Mouse (Mus musculus): ENCODE measurements at regions not wholly inside any gene's neighbourhood (a gene's known extent, or its start where the extent isn't known, plus 50 kb on each side); places are given as distances from the start of the nearest gene placed in this dataset.
"Not testable (repeated sequence)": the region's sequence is repeated elsewhere in the genome, so short reads cannot be mapped to it uniquely, and the experiment has no call there.

DNA sequence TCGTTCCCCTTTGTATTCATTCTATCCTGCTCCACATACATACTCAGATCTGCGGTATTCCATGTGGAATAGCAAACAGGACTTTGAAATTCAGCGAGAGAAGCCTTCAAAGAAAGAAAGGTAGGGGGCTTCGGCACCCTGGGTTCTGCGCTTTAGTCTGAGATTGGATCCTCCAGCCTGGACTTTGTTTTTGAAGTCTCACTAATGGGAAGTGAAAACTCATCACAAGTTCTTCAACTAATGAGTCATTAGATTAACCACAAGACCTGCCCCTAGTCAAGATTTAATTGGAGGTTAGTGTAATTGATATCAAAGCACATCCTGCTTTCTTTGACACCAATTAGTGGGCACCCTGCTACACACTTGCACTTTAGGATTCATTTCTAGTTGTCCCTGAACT lies 492.5 kb upstream of the Zfp960 start:
- DNase-seq (ENCODE audit: low spot score in 2 of 2), result no peak

DNA sequence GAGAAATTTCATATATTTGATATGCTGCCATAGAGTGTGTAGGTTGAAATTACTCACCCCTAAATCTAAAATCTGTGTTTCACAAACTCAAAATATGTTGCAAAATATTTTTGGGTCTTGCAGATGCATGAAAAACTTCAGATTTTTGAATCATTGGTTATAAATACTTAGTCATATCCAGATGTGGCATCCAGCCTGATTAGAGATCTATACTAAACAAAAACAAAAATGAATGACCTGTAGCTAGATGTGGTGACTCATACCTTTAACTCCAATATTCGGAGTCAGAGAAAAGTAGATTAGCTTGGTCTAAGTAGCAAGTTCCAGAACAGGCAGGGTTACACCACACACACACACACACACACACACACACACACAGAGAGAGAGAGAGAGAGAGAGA lies 475.1 kb upstream of the Zfp960 start:
- DNase-seq (ENCODE audit: low spot score in 2 of 2), result no peak

DNA sequence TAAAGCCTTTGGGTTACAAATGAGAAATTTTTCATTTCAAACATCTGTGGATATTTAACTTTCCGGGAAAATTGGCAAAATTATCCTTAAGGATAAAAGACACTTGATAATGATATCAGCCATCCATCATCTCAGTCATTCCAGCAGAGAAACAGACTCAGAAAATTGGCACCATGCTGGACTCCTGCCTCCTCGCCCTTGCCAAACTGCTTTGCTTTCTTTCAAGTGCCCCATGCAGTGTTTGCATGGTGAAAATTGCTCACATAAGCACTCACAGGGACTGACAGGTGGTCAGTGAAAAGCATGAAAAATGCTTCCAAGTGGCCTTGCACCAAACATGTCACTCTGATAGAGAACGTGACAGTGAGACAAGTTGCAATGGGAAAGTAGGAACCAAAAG lies 464.2 kb upstream of the Zfp960 start:
- DNase-seq (ENCODE audit: low spot score in 2 of 2), result no peak

DNA sequence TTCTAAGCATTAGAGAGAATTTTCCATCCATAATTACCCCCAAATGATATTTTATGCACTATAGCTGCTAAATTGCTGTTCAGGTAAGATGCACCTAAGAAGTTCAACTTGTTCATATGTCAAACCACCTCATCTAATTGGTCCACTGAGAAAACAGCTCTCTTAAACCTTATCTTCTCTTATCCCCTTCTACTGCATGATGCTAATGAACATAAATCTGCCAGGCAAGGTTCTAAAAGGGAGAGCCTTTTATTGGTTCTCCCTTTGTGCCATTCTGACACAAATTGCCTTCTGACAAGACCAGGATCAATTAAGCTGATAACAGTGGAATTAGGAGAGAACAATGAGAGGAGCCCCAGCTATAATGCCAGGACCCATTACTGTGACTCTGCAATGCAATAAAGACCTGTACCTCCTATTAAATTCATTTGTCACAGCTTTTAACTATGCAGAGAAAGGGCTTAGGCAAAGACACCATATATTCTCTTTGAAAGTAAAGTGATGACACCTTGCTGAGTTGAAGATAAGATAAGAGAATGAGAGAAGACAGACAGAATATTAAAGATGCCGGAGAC lies 451.4 kb upstream of the Zfp960 start:
- DNase-seq (ENCODE audit: low spot score in 2 of 2), result no peak

DNA sequence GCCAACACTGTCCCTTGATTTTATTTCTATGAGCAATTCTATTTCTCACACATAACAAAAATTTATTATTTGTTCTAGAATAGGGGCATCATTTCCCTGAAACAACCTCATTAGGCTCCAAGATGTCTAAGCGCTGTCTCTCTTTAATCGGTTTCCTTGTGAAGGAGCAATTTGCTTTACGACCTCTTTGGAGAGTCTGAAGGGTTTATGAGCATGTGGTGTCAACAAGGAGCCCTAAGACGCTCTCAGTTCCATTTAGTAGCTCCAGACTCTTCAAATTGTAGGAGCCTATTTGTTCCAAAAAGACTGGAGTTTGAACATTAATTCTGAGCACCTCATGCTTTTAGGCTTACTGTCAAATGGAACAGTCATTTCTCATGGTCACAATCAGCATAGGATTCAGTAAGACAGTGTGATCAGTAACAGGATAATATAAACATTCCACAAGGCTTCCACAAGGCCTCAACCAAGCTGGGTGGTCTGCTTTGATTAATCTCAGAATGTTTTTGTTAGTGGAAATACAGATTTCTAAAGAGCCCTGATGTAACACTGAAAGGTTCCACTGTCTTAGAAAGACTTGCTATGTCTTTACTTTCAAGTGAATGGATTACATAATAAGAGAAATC lies 441.9 kb upstream of the Zfp960 start:
- no peak for DNase-seq (ENCODE audit: low spot score in 2 of 2)

DNA sequence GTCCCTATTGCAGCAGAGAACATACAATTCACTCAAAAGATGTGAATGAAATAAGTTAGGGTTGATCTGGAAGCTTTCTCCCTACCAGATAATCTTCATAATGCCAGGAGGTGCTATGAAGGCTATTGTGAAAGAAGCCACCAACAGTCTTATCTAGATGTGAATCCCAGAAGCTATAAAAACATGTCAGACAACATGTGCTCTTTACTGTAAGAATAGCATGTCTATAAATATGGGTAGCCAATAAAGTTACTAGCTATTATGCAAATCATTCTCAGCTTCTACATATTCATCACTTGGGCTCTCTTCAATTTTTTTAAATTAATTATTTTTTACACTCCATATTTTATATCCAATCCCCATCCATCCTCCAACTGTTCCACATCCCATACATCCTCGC lies 434.1 kb upstream of the Zfp960 start:
- no peak for DNase-seq (ENCODE audit: low spot score in 2 of 2)

DNA sequence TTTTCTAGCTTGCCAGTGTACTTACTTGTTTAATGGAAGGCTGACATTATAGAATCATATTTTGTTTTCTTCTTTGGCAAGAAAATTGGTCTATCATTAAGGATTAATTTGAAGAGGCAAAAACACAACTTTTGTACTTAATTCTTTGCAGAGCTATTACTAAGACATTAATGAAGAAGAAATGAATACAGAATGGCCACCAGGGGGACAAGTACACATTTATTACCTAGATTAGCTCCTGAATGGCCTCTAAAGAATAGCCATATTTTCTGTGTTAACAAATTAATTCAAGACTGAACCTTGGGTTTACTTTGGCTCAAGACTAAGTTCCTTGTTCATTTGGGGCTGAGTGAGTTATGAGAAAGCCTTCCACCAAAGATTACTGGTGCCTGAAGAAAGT lies 430.5 kb upstream of the Zfp960 start:
- no peak for DNase-seq (ENCODE audit: low spot score in 2 of 2)

DNA sequence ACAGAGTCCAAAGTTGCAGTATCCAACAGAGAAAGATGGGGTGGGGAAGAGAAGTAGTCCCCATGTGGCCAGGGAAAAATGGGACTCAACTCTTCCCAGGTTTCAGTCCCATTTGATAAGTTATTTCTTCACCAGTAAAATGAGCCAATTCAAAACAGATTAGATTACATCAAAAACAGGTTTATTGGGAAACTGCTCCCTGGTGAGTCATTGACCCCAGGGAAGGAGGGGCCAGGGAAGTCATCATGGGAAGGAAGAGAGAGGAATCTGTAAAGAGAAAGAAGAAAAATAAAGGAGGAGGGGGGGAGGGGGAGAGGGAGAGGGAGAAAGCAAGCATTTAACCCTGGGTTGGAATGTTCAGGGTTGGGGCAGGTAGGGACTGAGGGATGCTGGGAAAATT lies 426.4 kb upstream of the Zfp960 start:
- DNase-seq (ENCODE audit: low spot score in 2 of 2), result no peak

DNA sequence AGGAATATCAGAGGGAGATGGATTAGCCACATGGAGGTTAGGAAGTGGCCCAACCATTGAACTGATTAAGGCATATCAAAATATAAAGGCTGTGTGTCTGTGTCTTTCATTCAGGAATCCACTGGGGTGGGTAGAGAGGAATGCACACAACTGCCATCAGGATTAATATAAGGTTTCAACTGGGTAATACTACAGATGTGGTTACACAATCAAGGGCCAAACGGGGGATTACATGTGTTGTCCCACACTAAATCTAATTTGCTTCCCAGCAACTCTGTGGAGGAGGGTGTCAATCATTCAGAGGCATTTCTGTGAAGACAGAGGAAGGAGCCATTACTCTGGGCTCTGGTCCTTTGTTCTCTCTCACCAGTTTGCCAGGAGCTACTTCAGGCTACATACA lies 416.0 kb upstream of the Zfp960 start:
- DNase-seq (ENCODE audit: low spot score in 2 of 2), result no peak

DNA sequence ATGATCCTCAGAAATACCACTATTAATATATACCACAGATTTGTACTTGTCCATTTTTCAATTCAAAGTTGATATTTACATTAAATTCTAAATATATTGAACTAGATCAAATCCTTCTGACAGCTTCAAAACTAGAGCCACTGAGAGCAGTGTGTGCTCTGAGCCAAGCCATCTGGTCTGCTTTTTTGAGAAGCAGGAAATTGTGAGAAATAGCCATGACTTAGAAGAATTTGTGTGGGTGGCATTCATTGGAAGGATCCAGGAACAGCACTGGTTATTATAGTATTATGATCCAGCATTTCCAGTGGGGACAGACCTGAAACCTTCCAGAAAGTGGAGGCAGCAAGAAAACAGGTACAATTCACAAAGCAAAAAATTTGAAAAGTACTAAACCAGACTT lies 398.7 kb upstream of the Zfp960 start:
- peak in 1 of 2 experiments; percentile 3 for DNase-seq (ENCODE audit: low spot score in 2 of 2)

DNA sequence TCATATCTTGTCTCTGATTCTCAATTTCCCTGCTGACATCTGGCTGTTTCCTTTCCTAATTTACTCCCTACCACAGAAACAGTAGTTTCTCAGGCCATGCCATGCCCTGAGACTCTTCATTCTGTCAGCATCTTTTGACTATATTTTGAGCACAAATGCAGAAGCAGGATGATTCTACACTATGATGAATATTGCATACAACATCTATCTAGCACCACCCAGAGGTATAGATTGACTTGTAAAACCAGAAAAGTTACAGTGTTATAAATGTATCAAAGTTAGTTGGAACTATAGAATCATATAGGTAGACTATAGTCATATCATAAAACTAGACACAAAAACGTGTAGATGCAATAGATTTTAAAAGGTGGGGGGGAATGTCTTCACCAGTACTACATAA lies 396.3 kb upstream of the Zfp960 start:
- no peak for DNase-seq (ENCODE audit: low spot score in 2 of 2)

DNA sequence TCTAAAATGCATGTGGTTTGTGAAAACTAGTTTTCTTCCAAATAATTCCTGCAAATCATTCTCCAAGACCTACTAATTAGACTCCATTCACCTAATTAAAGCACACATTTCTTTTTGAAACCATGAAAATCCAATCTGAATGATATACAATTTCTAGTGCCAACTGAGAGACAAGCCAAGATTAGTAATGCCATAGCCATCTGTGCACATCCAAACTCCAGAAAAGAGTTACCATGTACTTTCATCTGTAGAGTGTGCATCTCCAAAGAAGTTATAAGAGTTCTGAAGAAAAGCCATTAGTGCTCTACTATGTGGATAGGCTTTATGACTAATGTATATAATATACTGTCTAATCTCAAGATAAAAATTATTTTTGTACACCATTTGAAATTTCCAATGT lies 359.7 kb upstream of the Zfp960 start:
- DNase-seq (ENCODE audit: low spot score in 2 of 2), result no peak

DNA sequence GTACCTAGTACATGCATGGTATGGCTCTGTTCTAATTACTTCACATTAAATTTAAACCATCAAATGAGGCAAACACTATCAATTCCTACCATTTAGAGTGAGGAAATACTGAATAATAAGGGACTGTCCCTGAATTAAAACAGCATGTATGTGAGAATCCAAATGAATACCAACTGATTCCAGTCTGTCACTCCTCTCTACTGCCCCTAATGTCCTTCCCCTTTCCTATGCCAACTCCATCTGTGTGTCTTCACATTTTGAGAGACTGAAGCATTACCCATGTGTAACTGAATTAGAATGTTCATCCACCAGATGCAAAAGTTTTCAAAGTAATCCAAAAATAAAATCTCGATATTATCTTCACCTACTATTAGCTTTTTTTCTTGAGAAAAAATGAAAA lies 358.0 kb upstream of the Zfp960 start:
- no peak for DNase-seq (ENCODE audit: low spot score in 2 of 2)

DNA sequence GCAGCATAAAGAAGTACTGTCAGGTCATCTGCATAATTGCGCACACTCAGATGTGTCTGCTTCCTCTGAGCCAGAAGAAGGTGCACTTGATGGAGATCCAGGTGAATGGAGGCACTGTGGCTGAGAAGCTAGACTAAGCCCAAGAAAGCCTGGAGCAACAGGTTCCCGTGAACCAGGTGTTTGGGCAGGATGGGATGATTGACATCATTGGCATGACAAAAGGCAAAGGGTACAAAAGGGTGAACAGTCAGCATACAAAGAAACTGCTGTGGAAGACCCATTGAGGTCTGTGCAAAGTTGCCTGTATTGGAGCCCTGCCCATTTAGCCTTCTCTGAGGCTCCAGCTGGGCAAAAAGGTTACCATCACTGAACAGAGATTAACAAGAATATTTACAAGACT lies 337.0 kb upstream of the Zfp960 start:
- no peak for DNase-seq (ENCODE audit: low spot score in 2 of 2)

DNA sequence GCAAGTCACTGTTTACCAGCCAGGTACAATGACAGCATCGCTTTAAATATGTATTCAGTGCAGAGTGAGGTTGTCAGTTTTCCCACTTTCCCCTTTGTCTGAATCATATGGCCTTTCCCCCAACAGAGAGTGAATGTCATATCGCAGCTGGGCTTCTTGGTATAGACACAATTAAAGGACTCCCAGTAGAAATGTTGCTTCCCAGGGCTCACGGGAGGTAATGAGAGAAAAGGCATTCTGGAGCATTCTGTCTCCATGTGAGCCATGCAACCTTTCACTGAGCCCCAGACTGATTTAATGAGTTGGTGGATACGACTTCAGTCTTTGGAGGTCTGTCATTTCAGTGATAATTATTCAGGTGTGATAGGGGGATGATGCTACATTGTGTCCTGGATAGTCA lies 310.8 kb upstream of the Zfp960 start:
- no peak for DNase-seq (ENCODE audit: low spot score in 2 of 2)

DNA sequence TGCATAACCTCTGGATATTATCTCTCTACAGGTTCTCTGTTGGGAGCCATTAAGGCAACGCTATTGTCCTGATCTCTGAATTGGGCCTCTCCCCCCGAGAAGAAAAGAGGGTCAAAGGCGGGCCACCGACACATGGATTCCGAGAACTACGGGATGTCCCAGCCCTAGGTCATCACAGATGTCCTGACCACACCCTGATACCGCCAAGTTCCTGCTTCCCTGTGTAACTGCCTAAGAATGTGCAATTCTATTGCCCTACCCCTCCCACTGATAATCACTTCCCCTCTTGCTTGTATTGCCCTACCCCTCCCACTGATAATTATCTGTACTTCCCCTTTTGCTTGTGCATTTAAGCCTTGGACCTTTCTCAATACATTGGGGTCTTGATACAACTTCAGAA lies 293.3 kb upstream of the Zfp960 start:
- not testable (repeated sequence) for DNase-seq (ENCODE audit: low spot score in 2 of 2)

DNA sequence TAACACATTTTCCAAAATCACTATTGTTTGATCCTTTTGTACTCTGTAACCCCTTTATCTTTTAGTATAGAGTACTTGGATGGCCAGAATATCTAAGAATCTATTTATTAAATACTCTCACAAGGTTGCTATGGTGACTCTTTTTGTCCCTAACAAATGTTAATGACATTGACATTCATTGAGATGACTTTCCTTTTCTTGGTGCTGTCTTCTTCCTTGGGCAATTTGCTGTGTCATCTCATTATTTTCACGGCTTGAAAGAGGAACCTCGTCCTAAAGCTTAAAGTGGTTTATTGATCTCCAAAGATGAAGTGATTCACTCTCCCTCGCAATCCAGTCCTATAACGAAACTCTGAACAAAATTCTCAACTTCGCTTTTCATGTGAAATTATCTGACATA lies 265.6 kb upstream of the Zfp960 start:
- no peak for DNase-seq (ENCODE audit: low spot score in 2 of 2)

DNA sequence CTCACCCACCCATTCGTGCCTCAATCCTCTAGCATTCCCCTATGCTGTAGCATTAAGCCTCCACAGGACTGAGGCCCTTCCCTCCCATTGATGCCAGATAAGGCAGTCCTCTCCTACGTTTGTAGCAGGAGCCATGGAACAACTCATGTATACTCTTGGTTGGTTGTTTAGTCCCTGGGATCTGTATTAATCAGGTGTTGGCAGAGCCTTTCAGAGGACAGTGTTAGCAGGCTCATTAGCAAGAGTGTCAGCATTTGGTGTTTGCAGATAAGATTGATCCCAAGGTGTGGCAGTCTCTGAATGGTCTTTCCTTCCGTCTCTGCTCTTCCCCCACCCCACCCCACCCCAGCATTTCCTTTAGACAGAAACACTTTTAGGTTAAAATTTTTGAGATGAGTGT lies 258.9 kb upstream of the Zfp960 start:
- no peak for DNase-seq (ENCODE audit: low spot score in 2 of 2)

DNA sequence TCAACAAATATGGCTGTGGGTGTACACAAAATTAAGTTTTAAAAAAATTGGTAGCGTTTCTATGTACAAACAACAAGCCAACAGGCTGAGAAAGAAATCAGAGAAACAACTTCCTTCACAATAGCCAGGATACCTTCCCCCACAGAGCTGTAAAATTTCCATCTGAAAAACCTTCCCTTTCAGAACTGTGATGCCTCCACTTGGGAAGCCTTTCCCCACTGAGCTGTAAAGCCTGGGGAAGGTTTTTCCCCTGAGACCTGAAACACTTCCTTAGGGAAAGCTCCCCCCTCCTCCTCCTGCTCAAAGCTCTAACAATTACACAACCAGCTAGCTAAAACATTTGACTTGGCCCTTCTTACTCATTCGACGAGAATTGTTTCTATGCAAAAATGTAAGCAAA lies 245.5 kb upstream of the Zfp960 start:
- no peak for DNase-seq (ENCODE audit: low spot score in 2 of 2)

DNA sequence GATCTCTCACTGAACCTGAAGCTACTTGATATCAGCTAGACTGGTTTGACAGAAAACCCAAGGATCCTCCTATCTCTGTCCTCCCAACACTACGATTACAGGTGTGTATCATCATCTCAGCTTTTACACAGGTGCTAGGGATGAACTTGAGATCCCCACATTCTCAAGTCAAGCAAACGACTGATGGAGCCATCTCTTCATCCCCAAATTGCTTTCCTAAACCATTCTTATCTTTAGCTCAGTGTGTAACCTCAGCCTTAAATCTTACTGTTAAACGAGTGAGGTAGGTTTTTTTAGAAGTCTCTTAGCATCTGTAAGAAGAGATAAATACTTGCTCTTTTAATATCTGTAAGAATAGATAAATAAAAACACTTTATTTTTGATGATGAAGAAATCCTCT lies 242.2 kb upstream of the Zfp960 start:
- DNase-seq (ENCODE audit: low spot score in 2 of 2), result no peak

DNA sequence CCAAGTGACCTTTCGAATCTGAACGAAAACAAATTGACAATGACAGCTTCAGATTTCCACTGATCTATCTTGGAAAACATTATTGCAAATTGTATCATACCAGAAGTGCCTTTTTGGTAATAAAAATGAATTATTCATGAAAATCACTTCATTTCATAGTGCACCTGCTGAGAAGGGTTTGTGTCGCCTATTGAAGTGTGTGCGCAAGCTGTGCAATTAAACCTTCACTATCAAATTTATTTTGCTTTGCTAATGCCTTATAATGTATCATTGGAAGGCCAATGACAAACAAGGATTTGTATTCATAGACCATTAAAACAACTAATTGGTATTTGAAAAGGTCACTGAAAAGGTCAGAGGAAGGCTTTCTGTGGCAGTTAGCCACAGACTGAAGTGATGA lies 224.8 kb upstream of the Zfp960 start:
- no peak for DNase-seq (ENCODE audit: low spot score in 2 of 2)

DNA sequence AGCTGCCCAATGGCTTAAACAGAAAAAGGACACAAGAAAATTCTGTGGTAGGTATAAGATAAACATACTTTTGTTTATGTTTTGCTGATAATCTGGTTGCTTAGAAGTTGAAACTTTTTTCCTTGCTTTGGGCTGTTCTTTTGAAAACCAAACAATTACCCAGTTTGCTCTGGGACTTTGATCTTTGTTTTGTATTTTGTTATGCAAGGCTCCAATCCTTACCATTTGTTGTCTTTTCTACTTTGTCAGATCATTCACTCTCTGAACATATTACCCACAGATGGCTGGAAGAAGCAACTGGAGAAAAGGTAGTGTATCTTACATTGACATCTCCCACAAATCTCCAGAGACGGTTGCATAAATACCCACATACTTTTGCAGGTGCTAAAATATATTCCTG lies 203.1 kb upstream of the Zfp960 start:
- no peak for DNase-seq (ENCODE audit: low spot score in 2 of 2)

DNA sequence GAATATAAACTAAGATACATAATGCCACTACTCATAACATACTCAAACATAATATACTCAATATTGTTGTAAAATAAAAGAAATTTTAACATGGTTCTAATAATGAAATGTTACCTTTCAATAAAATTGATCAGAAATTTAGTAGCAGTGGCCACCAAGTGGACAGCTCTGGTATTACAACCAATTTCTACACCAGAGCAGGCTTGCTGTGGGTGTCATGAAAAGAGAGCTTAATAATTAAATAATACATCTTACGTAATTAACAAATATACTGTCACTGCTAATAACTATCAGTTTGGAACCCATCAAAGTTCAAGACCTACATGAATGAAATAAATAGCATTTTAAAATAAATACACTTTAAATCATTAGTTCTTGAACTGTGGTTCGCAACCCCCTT lies 163.1 kb upstream of the Zfp960 start:
- DNase-seq (ENCODE audit: low spot score in 2 of 2), result peak in 1 of 2 experiments; percentile 20

DNA sequence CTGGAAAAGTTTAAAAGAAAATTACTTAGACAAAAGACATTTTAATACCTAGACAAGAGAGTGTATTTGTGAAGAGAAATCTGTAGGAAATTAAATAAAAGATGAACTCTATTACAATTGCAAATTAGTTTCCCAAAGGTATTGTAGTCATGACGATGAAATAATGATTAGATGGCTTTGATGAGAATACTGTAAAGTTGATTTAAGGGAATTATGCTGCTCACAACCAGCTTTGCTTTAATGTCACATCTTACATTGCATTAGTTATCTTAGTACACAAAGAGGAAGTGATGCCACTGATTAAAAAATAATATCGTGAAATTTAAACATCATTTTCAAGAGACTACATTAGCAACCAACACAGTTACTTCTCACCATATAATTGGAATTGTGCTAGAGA lies 145.7 kb upstream of the Zfp960 start:
- no peak for DNase-seq (ENCODE audit: low spot score in 2 of 2)
